Mouse (Mus musculus) kidney, embryonic 16.5 days (tissue): Measurements from ENCODE around the gene Zpr1. TPM values are rescaled to one million over a fixed set of nuclear protein-coding genes. Genes with fewer than 3 reads are reported as not detected.

Source experiments
- polyA plus RNA-seq: library from polyadenylated mRNA; unstranded; fragments of >200 nt; fragmentation: Nextera tagmentation; extraction: Ambion mirVana; gene quantifications from 2 replicates; pipeline ENCODE4 v1.2.1, GENCODE M21; 2015

Zpr1 gene
- polyA plus RNA-seq, 1 experiment from 2014 or later = 61.9 TPM

Other genes starting within 250 kb of the Zpr1 start
- gene Apoa1, start 44.5 kb upstream of the Zpr1 start, polyA plus RNA-seq = 13.6 and 19.3 TPM in 2 replicates
- 0.76 and 0.82 TPM in 2 replicates for gene Apoc3, start 37.4 kb upstream of the Zpr1 start, polyA plus RNA-seq
- 0.25 TPM in 1 of 2 replicates, not detected in the other for gene Apoa4, start 32.4 kb upstream of the Zpr1 start, polyA plus RNA-seq
- not detected in 2 replicates for gene Apoa5, start 4.4 kb upstream of the Zpr1 start, polyA plus RNA-seq
- gene Bud13, start 9.9 kb downstream of the Zpr1 start, polyA plus RNA-seq = 25.6 and 29.6 TPM in 2 replicates
- not detected in 2 replicates for gene 4931429L15Rik, start 46.9 kb downstream of the Zpr1 start, polyA plus RNA-seq